Mouse (Mus musculus): ENCODE data around the gene Kmt2c. TPM values are rescaled to one million over a fixed set of nuclear protein-coding genes. Genes with fewer than 3 reads are reported as not detected.

Gene Kmt2c
- polyA plus RNA-seq, 1 experiment from 2014 or later = 19.2 TPM

DNA sequence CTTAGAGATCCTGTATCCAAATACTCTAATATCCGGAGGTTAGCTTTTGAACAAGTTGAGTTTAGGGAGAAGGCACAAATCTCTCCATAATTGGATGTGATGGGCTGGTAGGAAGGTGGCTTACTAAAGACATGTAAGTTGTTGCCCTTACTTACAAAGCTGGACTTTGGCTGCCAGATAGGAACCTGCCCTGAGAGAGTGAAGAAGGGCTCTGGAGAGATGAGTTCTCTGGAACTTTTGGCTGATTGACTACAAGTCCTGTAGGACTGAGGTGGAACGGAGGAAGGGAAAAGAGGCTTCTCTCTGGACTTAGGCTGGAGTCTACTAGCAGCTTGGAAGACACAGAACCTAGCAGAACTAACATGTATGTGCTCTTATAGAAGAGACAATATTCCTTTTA is 37.0 kb upstream of the Kmt2c start:
- Histone ChIP-seq H3K4me2 (no peak overlapping the region), H3K9me3 (ENCODE audit: control insufficient read depth, low read length) (no peaks in the 10 kb centered on the region), H3K4me3 (ENCODE audit: low read depth, low read length) (no peak overlapping the region), H3K36me3 (ENCODE audit: control insufficient read depth, insufficient read depth, low read length) (no peaks in the 10 kb centered on the region), H3K4me1 (ENCODE audit: control insufficient read depth, insufficient read depth, low read length) (no peaks in the 10 kb centered on the region), H3K9ac (ENCODE audit: low read length) (no peak overlapping the region), H3K27me3 (ENCODE audit: control insufficient read depth, insufficient read depth, low read length) (no peaks in the 10 kb centered on the region), H3K27ac (ENCODE audit: low read depth, low read length) (no peak overlapping the region)
- DNase-seq (ENCODE audit: low spot score, missing footprints) (no peak), ATAC-seq (ENCODE audit: low FRiP score) (no peak)
- WGBS = 86% methylated on average over 2 of the region's 2 CpGs

DNA sequence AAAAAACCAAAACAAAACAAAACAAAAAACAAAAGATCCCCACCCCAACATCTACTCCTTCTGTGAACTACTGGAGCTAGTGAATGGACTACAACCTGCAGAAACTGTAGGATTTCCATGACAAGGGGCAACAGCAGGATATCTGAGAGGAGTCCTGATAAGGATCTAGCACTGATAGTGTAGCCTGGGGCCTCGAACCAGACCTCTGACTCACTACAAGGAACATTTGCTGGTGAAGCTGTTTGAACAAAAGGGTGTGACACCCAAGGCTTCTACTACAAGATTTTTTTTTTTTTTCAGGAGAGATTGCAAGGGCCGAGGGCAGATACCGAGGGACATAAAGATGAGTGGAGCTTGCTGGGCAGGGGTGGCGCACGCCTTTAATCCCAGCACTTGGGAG is 34.7 kb upstream of the Kmt2c start:
- 84% methylated on average over 5 of the region's 5 CpGs for WGBS
- Histone ChIP-seq H3K4me2 (no peak overlapping the region), H3K9ac (ENCODE audit: low read length) (no peak overlapping the region), H3K9me3 (ENCODE audit: control insufficient read depth, low read length) (no peaks in the 10 kb centered on the region), H3K4me3 (ENCODE audit: low read depth, low read length) (no peak overlapping the region), H3K27me3 (ENCODE audit: control insufficient read depth, insufficient read depth, low read length) (no peaks in the 10 kb centered on the region), H3K4me1 (ENCODE audit: control insufficient read depth, insufficient read depth, low read length) (peaks cover 4% of the 10 kb centered on the region), H3K36me3 (ENCODE audit: control insufficient read depth, insufficient read depth, low read length) (no peaks in the 10 kb centered on the region), H3K27ac (ENCODE audit: low read depth, low read length) (no peak overlapping the region)
- DNase-seq (ENCODE audit: low spot score, missing footprints) (no peak), ATAC-seq (ENCODE audit: low FRiP score) (no peak)

DNA sequence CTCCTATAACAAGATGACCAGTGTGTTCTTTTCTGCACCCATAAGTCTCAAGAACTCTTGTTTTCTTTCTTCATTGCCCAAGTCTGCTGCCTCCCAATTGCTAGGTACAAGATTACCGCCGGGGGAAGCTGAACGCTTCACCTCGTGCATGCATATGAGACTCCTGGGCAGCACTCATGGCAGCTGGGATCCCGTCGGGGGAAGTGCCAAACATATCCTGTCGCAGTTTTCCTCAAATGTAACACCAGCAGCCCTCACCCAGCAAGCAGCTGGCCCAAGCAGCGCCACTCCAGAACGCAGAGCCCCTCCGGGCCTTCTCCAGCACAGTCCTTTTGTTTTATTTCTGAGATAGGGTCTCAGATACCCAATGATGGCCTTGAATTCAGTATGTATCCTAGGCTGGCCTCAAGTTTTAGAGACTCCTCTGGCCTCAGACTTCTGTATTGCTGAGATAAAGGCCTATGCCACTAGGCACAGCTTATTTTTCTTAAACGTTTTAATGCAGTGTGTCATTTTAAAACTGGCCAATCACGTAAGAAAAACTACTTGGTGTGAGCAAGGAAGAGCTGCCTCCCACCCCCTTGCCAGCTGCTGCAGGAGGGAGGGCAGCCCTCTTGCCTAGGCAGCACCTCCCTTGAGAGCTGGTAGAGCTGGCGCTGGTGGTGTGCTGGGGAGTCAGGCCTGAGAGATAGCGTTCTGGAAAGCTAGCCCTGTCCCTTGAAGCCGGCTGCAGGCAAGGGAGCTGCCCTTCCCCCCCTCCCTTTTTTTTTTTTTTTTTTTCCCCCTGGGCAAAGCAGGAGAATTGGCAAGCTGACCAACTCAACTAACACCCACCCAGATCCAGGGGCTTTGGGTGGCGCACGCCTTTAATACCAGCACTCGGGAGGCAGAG is 33.9 kb upstream of the Kmt2c start:
- Histone ChIP-seq H3K4me1 (ENCODE audit: control insufficient read depth, insufficient read depth, low read length) (peaks cover 4% of the 10 kb centered on the region), H3K27me3 (ENCODE audit: control insufficient read depth, insufficient read depth, low read length) (no peaks in the 10 kb centered on the region), H3K9me3 (ENCODE audit: control insufficient read depth, low read length) (no peaks in the 10 kb centered on the region), H3K9ac (ENCODE audit: low read length) (no peak overlapping the region), H3K4me2 (no peak overlapping the region), H3K36me3 (ENCODE audit: control insufficient read depth, insufficient read depth, low read length) (no peaks in the 10 kb centered on the region), H3K4me3 (ENCODE audit: low read depth, low read length) (no peak overlapping the region), H3K27ac (ENCODE audit: low read depth, low read length) (no peak overlapping the region)
- WGBS = 52% methylated on average over 18 of the region's 18 CpGs
- ATAC-seq (ENCODE audit: low FRiP score) (no peak), DNase-seq (ENCODE audit: low spot score, missing footprints) (no peak)

DNA sequence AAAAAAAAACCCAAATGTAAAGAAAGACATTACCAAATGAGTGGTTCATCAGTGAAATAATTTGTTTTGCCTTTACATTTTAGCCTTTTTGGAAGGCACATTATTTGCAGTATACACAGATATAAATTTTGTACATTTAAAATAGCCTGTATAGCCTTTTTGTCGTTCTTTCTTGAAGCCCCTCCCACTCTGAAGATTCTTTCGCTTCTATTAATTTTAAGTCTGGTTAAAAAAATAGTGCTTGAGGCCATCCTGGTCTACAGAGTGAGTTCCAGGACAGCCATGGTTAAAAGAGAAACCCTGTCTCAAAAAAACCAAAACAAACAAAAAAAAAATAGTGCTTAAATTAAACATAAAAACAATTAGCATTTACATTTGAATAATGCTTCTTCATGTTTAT is 32.0 kb upstream of the Kmt2c start:
- ATAC-seq (ENCODE audit: low FRiP score) = no peak
- Histone ChIP-seq H3K27ac (ENCODE audit: low read depth, low read length) (no peak overlapping the region), H3K27me3 (ENCODE audit: control insufficient read depth, insufficient read depth, low read length) (no peaks in the 10 kb centered on the region), H3K9me3 (ENCODE audit: control insufficient read depth, low read length) (no peaks in the 10 kb centered on the region), H3K4me2 (peak overlapping the region; percentile 69), H3K36me3 (ENCODE audit: control insufficient read depth, insufficient read depth, low read length) (no peaks in the 10 kb centered on the region), H3K9ac (ENCODE audit: low read length) (no peak overlapping the region), H3K4me1 (ENCODE audit: control insufficient read depth, insufficient read depth, low read length) (peaks cover 4% of the 10 kb centered on the region), H3K4me3 (ENCODE audit: low read depth, low read length) (peak overlapping the region; percentile 60)
- DNase-seq (ENCODE audit: low spot score, missing footprints) = no peak
- WGBS = 42% methylated on average over 2 of the region's 2 CpGs

DNA sequence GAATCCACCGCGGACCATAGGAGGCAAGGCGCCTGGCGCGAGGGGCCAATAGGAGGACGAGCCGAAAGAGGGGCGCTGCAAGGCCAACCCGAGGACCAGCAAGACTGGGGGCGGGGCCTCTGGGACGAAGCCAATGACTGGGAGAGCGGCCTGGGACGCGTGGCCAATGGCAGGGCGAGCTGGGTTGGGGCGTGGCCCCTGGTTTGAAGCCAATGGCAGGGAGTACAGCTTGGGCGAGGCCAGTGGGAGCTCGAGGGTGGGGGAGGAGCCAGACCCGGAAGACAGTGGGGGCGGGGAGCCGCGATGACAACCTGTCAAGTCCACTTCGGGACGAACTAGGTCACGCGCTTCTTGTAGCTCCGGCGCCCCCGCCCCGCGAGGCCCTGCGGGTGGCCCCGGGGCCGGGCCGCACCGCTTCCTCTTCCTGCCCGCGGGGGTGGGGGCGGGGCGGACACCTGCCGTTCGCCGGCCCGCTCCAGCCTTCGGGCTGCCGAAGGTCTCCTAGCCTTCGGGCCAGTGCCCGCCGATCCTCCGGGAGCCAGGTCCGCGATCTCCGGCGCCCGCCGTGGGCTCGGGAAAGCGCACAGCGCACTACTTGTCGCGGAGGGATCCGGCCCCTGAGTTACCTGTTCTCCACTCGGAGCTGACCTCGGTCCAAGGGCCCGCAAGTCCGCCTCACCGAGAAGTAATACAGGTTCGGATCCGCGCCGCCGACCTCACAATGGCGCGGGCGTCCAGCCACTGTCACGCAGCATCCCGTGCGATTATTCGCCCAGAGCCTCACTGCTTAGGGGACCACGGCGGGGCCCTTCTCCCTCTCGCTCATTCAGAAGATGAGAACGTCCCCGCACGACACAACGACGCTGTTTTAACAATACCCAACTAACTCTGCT is 31.2 kb upstream of the Kmt2c start:
- H3K27me3 ChIP-seq (ENCODE audit: control insufficient read depth, insufficient read depth, low read length) = no peaks in the 10 kb centered on the region
- H3K9me3 ChIP-seq (ENCODE audit: control insufficient read depth, low read length) = no peaks in the 10 kb centered on the region
- H3K4me2 ChIP-seq = peak overlapping the region; percentile 69
- ATAC-seq (ENCODE audit: low FRiP score) (peak; percentile 100), DNase-seq (ENCODE audit: low spot score, missing footprints) (peak; percentile 100)
- H3K4me1 ChIP-seq (ENCODE audit: control insufficient read depth, insufficient read depth, low read length) = peaks cover 4% of the 10 kb centered on the region
- WGBS = under 1% methylated on average over 76 of the region's 87 CpGs
- no peaks in the 10 kb centered on the region for H3K36me3 ChIP-seq (ENCODE audit: control insufficient read depth, insufficient read depth, low read length)
- H3K27ac ChIP-seq (ENCODE audit: low read depth, low read length) = peak overlapping the region; percentile 90
- peak overlapping the region; percentile 60 for H3K4me3 ChIP-seq (ENCODE audit: low read depth, low read length)
- H3K9ac ChIP-seq (ENCODE audit: low read length) = peak overlapping the region; percentile 72

DNA sequence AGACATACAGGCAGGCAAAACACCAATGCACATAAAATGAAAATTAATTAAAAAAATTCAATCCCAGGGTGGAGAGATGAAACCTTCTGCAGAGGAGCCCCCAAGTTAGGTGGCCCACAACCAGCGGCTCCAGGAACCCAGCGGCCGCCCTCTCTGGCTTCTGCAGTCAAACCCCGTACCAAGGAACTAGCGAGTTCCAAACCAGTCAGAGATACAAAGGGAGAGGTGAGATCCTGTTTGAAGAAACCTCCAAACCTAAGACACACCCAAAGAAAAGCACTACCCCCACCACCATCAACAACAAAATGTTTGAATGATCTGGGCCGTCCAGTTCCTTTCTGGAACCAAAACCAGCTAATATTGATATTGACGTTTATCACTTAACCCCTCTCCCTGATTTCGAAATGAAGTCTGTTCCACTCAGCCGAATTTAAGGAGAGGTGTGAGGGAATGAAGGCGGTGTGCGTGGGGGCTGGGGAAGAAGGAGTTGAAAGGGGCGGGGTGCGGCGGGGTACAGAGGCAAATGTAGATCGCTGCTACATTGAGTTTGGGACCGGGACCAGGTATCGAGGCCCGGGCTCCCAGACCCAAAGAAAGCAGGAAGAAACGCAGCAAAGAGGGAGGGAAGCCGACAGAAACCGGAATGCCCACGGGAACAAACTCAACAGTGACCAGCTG is 30.4 kb upstream of the Kmt2c start:
- Histone ChIP-seq H3K27ac (ENCODE audit: low read depth, low read length) (peak overlapping the region; percentile 57; the same call in 1 of the 2 replicates), H3K9ac (ENCODE audit: low read length) (peak overlapping the region; percentile 65), H3K9me3 (ENCODE audit: control insufficient read depth, low read length) (no peaks in the 10 kb centered on the region), H3K4me1 (ENCODE audit: control insufficient read depth, insufficient read depth, low read length) (peaks cover 4% of the 10 kb centered on the region), H3K4me3 (ENCODE audit: low read depth, low read length) (peak overlapping the region; percentile 60), H3K36me3 (ENCODE audit: control insufficient read depth, insufficient read depth, low read length) (no peaks in the 10 kb centered on the region), H3K4me2 (peak overlapping the region; percentile 69), H3K27me3 (ENCODE audit: control insufficient read depth, insufficient read depth, low read length) (no peaks in the 10 kb centered on the region)
- peak; percentile 84 for DNase-seq (ENCODE audit: low spot score, missing footprints)
- WGBS = 12% methylated on average over 22 of the region's 22 CpGs
- ATAC-seq (ENCODE audit: low FRiP score) = no peak

DNA sequence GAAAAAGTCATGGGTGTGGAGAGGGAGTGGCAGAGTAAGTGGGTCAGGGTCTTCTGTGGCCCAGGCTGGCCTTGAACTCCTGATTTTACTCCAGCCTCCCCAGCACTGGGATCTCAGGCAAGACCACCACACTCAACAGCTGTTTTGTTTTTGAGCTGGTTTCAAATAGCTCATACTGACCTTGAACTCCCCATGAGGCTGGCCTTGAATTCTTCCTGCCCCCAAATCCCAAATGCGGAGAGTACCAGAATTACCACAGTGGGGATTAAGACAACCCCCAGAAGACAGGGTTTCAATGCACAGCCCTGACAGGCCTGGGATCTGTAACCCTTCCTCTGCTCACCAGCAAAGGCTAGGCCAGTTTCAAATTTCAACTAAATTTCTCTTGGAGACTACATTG is 29.4 kb upstream of the Kmt2c start:
- H3K27ac ChIP-seq (ENCODE audit: low read depth, low read length) = no peak overlapping the region

DNA sequence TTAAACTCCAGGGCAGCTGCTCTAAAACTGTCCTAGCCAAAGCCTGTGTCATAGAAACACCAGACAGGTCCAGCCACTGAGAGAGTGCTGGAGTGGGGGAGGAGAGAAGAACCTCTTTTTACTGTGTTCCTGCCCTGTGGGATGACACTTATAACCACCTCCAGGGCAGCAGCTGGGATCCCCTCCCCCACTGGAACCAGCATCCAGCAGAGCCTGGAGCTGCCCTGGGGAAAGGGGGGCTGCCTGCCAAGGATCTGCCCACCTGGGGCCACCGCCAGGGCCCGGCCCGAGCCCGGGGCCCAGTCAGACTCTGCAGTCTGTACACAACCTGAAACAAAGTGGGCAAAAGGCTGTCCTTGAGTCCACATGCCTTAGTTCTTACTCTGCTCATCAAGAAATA is 28.3 kb upstream of the Kmt2c start:
- H3K4me3 ChIP-seq (ENCODE audit: low read depth, low read length) = no peak overlapping the region
- WGBS = 34% methylated on average over 4 of the region's 4 CpGs
- no peak overlapping the region for H3K4me2 ChIP-seq
- no peak overlapping the region for H3K9ac ChIP-seq (ENCODE audit: low read length)
- no peaks in the 10 kb centered on the region for H3K27me3 ChIP-seq (ENCODE audit: control insufficient read depth, insufficient read depth, low read length)
- ATAC-seq (ENCODE audit: low FRiP score) (no peak), DNase-seq (ENCODE audit: low spot score, missing footprints) (no peak)
- peaks cover 4% of the 10 kb centered on the region for H3K4me1 ChIP-seq (ENCODE audit: control insufficient read depth, insufficient read depth, low read length)
- H3K36me3 ChIP-seq (ENCODE audit: control insufficient read depth, insufficient read depth, low read length) = no peaks in the 10 kb centered on the region
- H3K27ac ChIP-seq (ENCODE audit: low read depth, low read length) = no peak overlapping the region
- H3K9me3 ChIP-seq (ENCODE audit: control insufficient read depth, low read length) = no peaks in the 10 kb centered on the region

More for the DNA sequence above, 29.4 kb upstream of the Kmt2c start:
- no peak for ATAC-seq (ENCODE audit: low FRiP score)
- no peaks in the 10 kb centered on the region for H3K27me3 ChIP-seq (ENCODE audit: control insufficient read depth, insufficient read depth, low read length)
- no peaks in the 10 kb centered on the region for H3K9me3 ChIP-seq (ENCODE audit: control insufficient read depth, low read length)
- H3K9ac ChIP-seq (ENCODE audit: low read length) = no peak overlapping the region
- no peaks in the 10 kb centered on the region for H3K36me3 ChIP-seq (ENCODE audit: control insufficient read depth, insufficient read depth, low read length)
- peaks cover 4% of the 10 kb centered on the region for H3K4me1 ChIP-seq (ENCODE audit: control insufficient read depth, insufficient read depth, low read length)
- DNase-seq (ENCODE audit: low spot score, missing footprints) = no peak
- H3K4me2 ChIP-seq = no peak overlapping the region
- no peak overlapping the region for H3K4me3 ChIP-seq (ENCODE audit: low read depth, low read length)
- 63% methylated on average over 1 of the region's 1 CpGs for WGBS
